In the genomic region with DNA sequence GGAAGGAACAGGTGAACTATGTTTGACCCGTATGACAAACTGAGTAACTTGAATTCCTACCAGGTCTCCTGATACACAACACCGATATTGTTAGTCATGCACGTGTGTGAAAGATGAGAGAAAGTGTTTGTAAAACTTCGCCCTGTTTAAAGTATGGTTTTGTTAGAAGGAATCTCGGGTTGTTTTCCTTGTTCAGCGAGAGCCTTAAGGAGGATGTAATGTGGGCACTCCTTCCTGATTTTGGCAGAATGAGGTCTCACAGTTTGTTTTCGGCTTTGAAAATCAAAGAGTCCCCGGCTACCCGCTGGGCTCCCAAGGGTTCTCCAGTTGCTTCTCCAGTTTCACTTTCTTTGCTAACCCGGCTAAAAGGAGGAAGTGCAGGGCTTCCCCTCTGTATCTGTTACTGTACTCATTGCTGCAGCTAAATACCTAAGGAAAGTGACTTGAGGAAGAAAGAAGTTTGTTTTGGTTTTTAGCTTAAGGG, we compare ENCODE assay signal across 8 mouse cellular contexts.
A peak's percentile ranks its signal among the peaks of the same experiment; 100 is the strongest.
DNase-seq lines count a peak whose midpoint lies in the region; ATAC-seq and TF ChIP-seq lines count a peak whose summit lies in the region.

No protein-coding gene starts in this region.

- H3K4me3 ChIP-seq in MEL (ENCODE audit: control insufficient read depth in 1 of 2, insufficient read depth in 1 of 2, low read depth in 2 of 2, low read length in 2 of 2), result peak overlapping the region; percentile 54 to 92
- H3K4me3 ChIP-seq in heart, postnatal 0 days (ENCODE audit: low read depth, low read length), result peak overlapping the region; percentile 37
- H3K4me3 ChIP-seq in lung, embryonic 14.5 days (ENCODE audit: low read depth, low read length), result peak overlapping the region; percentile 14
- no peak overlapping the region for H3K4me3 ChIP-seq in forebrain, embryonic 14.5 days (ENCODE audit: low read depth, low read length)

- WGBS in heart, postnatal 0 days, result 25% methylated on average over 10 of the region's 10 CpGs
- WGBS in lung, embryonic 14.5 days, result 7% methylated on average over 10 of the region's 10 CpGs
- 31% methylated on average over 10 of the region's 10 CpGs for WGBS in forebrain, embryonic 14.5 days

- DNase-seq in A20 (ENCODE audit: low read depth, low spot score) (peak; percentile 75), MEL (ENCODE audit: low read depth, low spot score) (peak; percentile 85)
- DNase-seq in heart, postnatal 0 days (ENCODE audit: low spot score), result no peak
- DNase-seq in lung, embryonic 14.5 days, result peak; percentile 59
- peak; percentile 46 for DNase-seq in thymus, postnatal 0 days (ENCODE audit: low spot score)
- no peak for DNase-seq in left cerebral cortex, adult 18-20 months (ENCODE audit: low spot score in 2 of 2)
- no peak for DNase-seq in urinary bladder, adult 18-20 months (ENCODE audit: low spot score in 2 of 2)
- no peak for DNase-seq in forebrain, embryonic 14.5 days (ENCODE audit: low spot score)

- no peak for TF ChIP-seq CTCF in MEL (IDR thresholded peaks at IDR 0.05 in 2 of 3, conservative IDR thresholded peaks at IDR 0.05 in 1 of 3; ENCODE audit: control insufficient read depth in 1 of 3, insufficient read depth in 1 of 3, low read depth in 2 of 3, low read length in 3 of 3, poor library complexity in 1 of 3, severe bottlenecking in 1 of 3)
- no peak for TF ChIP-seq CTCF in heart, postnatal 0 days (IDR thresholded peaks at IDR 0.05; ENCODE audit: low read depth)
- no peak for TF ChIP-seq CTCF in lung, embryonic 14.5 days (IDR thresholded peaks at IDR 0.05; ENCODE audit: low read depth)

- TF ChIP-seq EP300 in MEL (IDR thresholded peaks at IDR 0.05; ENCODE audit: low read depth in 1 of 2, low read length in 2 of 2), result peak in 1 of 2 experiments; percentile 61; a peak in 1 of 4 replicates
- no peak for TF ChIP-seq EP300 in heart, postnatal 0 days (IDR thresholded peaks at IDR 0.05; ENCODE audit: low read depth)

- peaks cover 0 to 3% of the 10 kb centered on the region in 2 experiments; a peak in 1 of 4 replicates for H3K36me3 ChIP-seq in MEL (ENCODE audit: control insufficient read depth in 1 of 2, insufficient read depth in 2 of 2, low read length in 2 of 2)
- peaks cover 20% of the 10 kb centered on the region for H3K36me3 ChIP-seq in heart, postnatal 0 days (replicated peaks; ENCODE audit: control insufficient read depth, insufficient read depth, low read length)
- H3K36me3 ChIP-seq in lung, embryonic 14.5 days (ENCODE audit: insufficient read depth), result peaks cover 6% of the 10 kb centered on the region; the same call in 1 of the 2 replicates
- H3K36me3 ChIP-seq in forebrain, embryonic 14.5 days (ENCODE audit: control insufficient read depth, insufficient read depth, low read length), result no peaks in the 10 kb centered on the region

- no peaks in the 10 kb centered on the region for H3K9me3 ChIP-seq in MEL (replicated peaks; ENCODE audit: insufficient read depth, low read length)
- H3K9me3 ChIP-seq in heart, postnatal 0 days (replicated peaks; ENCODE audit: control insufficient read depth, low read length), result no peaks in the 10 kb centered on the region
- no peaks in the 10 kb centered on the region for H3K9me3 ChIP-seq in lung, embryonic 14.5 days (ENCODE audit: low read depth, low read length)
- H3K9me3 ChIP-seq in forebrain, embryonic 14.5 days (replicated peaks; ENCODE audit: control insufficient read depth, low read length), result no peaks in the 10 kb centered on the region

- no peaks in the 10 kb centered on the region; a peak in 1 of 4 replicates for H3K4me1 ChIP-seq in MEL (ENCODE audit: control insufficient read depth in 1 of 2, insufficient read depth in 2 of 2, low read length in 2 of 2)
- H3K4me1 ChIP-seq in heart, postnatal 0 days (ENCODE audit: control insufficient read depth, insufficient read depth), result no peaks in the 10 kb centered on the region
- no peaks in the 10 kb centered on the region for H3K4me1 ChIP-seq in lung, embryonic 14.5 days (ENCODE audit: insufficient read depth)
- no peaks in the 10 kb centered on the region for H3K4me1 ChIP-seq in forebrain, embryonic 14.5 days (ENCODE audit: control insufficient read depth, insufficient read depth, low read length)

- no peak for TF ChIP-seq RAD21 in MEL (IDR thresholded peaks at IDR 0.05; ENCODE audit: low read depth, low read length)

- no peaks in the 10 kb centered on the region for H3K27me3 ChIP-seq in MEL (ENCODE audit: control insufficient read depth in 1 of 2, insufficient read depth in 2 of 2, low read length in 2 of 2)
- H3K27me3 ChIP-seq in heart, postnatal 0 days (ENCODE audit: control insufficient read depth, insufficient read depth, low read length), result no peaks in the 10 kb centered on the region
- no peaks in the 10 kb centered on the region for H3K27me3 ChIP-seq in lung, embryonic 14.5 days (ENCODE audit: insufficient read depth, low read length)
- no peaks in the 10 kb centered on the region for H3K27me3 ChIP-seq in forebrain, embryonic 14.5 days (replicated peaks; ENCODE audit: control insufficient read depth, insufficient read depth, low read length)

- H3K4me2 ChIP-seq in heart, postnatal 0 days (ENCODE audit: low read depth, low read length), result peak overlapping the region; percentile 50
- peak overlapping the region; percentile 52 for H3K4me2 ChIP-seq in lung, embryonic 14.5 days
- H3K4me2 ChIP-seq in forebrain, embryonic 14.5 days (ENCODE audit: low read length), result no peak overlapping the region

- H3K9ac ChIP-seq in MEL (ENCODE audit: control insufficient read depth, low read depth, low read length, poor library complexity, severe bottlenecking), result peak overlapping the region; percentile 61
- 0 out of 2 replicates have a peak overlapping the region, but pooled peaks have one; percentile 21 for H3K9ac ChIP-seq in heart, postnatal 0 days (replicated peaks; ENCODE audit: low read depth, low read length)
- H3K9ac ChIP-seq in lung, embryonic 14.5 days, result no peak overlapping the region; the same call in 1 of the 2 replicates
- no peak overlapping the region for H3K9ac ChIP-seq in forebrain, embryonic 14.5 days (ENCODE audit: low read length)

- ATAC-seq in heart, postnatal 0 days (ENCODE audit: insufficient read depth, low read depth), result no peak
- no peak for ATAC-seq in lung, embryonic 14.5 days (ENCODE audit: insufficient read depth)
- no peak for ATAC-seq in forebrain, embryonic 14.5 days

- peak in 1 of 2 experiments; percentile 56; a peak in 1 of 4 replicates for TF ChIP-seq POLR2A in MEL (IDR thresholded peaks at IDR 0.05; ENCODE audit: control insufficient read depth in 1 of 2, insufficient read depth in 1 of 2, low read depth in 1 of 2, low read length in 2 of 2, poor library complexity in 1 of 2)

- H3K79me2 ChIP-seq in MEL (ENCODE audit: control insufficient read depth, insufficient read depth, low read length, poor library complexity), result no peaks in the 10 kb centered on the region

- peak overlapping the region; percentile 57 for H3K27ac ChIP-seq in MEL (ENCODE audit: control insufficient read depth, low read depth, low read length)
- H3K27ac ChIP-seq in heart, postnatal 0 days (ENCODE audit: low read depth), result no peak overlapping the region
- peak overlapping the region; percentile 79 for H3K27ac ChIP-seq in lung, embryonic 14.5 days (ENCODE audit: low read depth)
- H3K27ac ChIP-seq in forebrain, embryonic 14.5 days (ENCODE audit: low read depth, low read length), result no peak overlapping the region

TF ChIP-seq in MEL, 35 proteins besides CTCF, POLR2A, EP300 and RAD21 (continues in another document):
- no peak for TF ChIP-seq ZC3H11A (IDR thresholded peaks at IDR 0.05; ENCODE audit: low read depth, low read length)
- 0 out of 2 replicates have a peak, but pooled peaks have one; percentile 12 for TF ChIP-seq TCF12 (IDR thresholded peaks at IDR 0.05; ENCODE audit: low read depth, low read length)
- TF ChIP-seq ELF1 (IDR thresholded peaks at IDR 0.05; ENCODE audit: low read depth, low read length), result 0 out of 2 replicates have a peak, but pooled peaks have one; percentile 33
- no peak for TF ChIP-seq USF1 (IDR thresholded peaks at IDR 0.05; ENCODE audit: low read depth, low read length)
- TF ChIP-seq MXI1 (IDR thresholded peaks at IDR 0.05; ENCODE audit: low read depth, low read length), result peak; percentile 83
- TF ChIP-seq ZMIZ1 (IDR thresholded peaks at IDR 0.05; ENCODE audit: low read depth, low read length), result no peak
- no peak for TF ChIP-seq RCOR1 (IDR thresholded peaks at IDR 0.05; ENCODE audit: low read depth, low read length)
- no peak for TF ChIP-seq CHD1 (IDR thresholded peaks at IDR 0.05; ENCODE audit: low read depth, low read length)
- no peak for TF ChIP-seq CHD2 (IDR thresholded peaks at IDR 0.05; ENCODE audit: low read length)
- TF ChIP-seq GATA1 (IDR thresholded peaks at IDR 0.05; ENCODE audit: low read depth, low read length), result no peak
- TF ChIP-seq TBP (IDR thresholded peaks at IDR 0.05; ENCODE audit: low read depth, low read length), result no peak
- 0 out of 2 replicates have a peak, but pooled peaks have one; percentile 48 for TF ChIP-seq MYC (IDR thresholded peaks at IDR 0.05; ENCODE audit: low read depth, low read length)
- no peak for TF ChIP-seq UBTF (IDR thresholded peaks at IDR 0.05; ENCODE audit: borderline replicate concordance, insufficient read depth, low read depth, low read length)
- no peak for TF ChIP-seq MEF2A (IDR thresholded peaks at IDR 0.05; ENCODE audit: extremely low read depth, insufficient replicate concordance, low read depth, low read length, poor library complexity, severe bottlenecking)
- no peak for TF ChIP-seq GABPA (IDR thresholded peaks at IDR 0.05; ENCODE audit: low read depth, low read length)
- TF ChIP-seq MAFK (IDR thresholded peaks at IDR 0.05; ENCODE audit: borderline replicate concordance, low read depth, low read length), result 0 out of 2 replicates have a peak, but pooled peaks have one; percentile 9
- no peak for TF ChIP-seq JUND (IDR thresholded peaks at IDR 0.05; ENCODE audit: low read depth, low read length)
- TF ChIP-seq MAX (IDR thresholded peaks at IDR 0.05; ENCODE audit: low read length), result peak; percentile 57
- no peak for TF ChIP-seq ZKSCAN1 (IDR thresholded peaks at IDR 0.05; ENCODE audit: low read depth, low read length)
- no peak for TF ChIP-seq POLR2AphosphoS5 (IDR thresholded peaks at IDR 0.05; ENCODE audit: borderline replicate concordance, low read depth, low read length)
- 0 out of 2 replicates have a peak, but pooled peaks have one; percentile 28 for TF ChIP-seq ETS1 (IDR thresholded peaks at IDR 0.05; ENCODE audit: low read depth, low read length)
- no peak for TF ChIP-seq NRF1 (IDR thresholded peaks at IDR 0.05; ENCODE audit: insufficient read depth, low read depth, low read length, poor library complexity, severe bottlenecking)
- TF ChIP-seq SMC3 (IDR thresholded peaks at IDR 0.05; ENCODE audit: low read depth, low read length), result no peak
- TF ChIP-seq ZNF384 (IDR thresholded peaks at IDR 0.05; ENCODE audit: low read depth, low read length), result no peak
- no peak for TF ChIP-seq POLR2AphosphoS2 (IDR thresholded peaks at IDR 0.05; ENCODE audit: low read length)
- TF ChIP-seq SIN3A (IDR thresholded peaks at IDR 0.05; ENCODE audit: low read length), result peak; percentile 71
- TF ChIP-seq MYB (IDR thresholded peaks at IDR 0.05; ENCODE audit: low read depth, low read length), result no peak

Comparison
In these comparisons a context has a peak if more than half of its experiments do, and no peak if none do; other contexts are left out.
1. DNase-seq: peak in A20 (single experiment), MEL (single experiment), lung, embryonic 14.5 days (single experiment) and thymus, postnatal 0 days (single experiment); none in heart, postnatal 0 days (single experiment), left cerebral cortex, adult 18-20 months (0 of 2), urinary bladder, adult 18-20 months (0 of 2) and forebrain, embryonic 14.5 days (single experiment).
2. H3K27ac ChIP-seq: peak in MEL (single experiment) and lung, embryonic 14.5 days (single experiment); none in heart, postnatal 0 days (single experiment) and forebrain, embryonic 14.5 days (single experiment).
3. H3K9ac ChIP-seq: peak in MEL (single experiment) and heart, postnatal 0 days (single experiment); none in lung, embryonic 14.5 days (single experiment) and forebrain, embryonic 14.5 days (single experiment).